In genomic region chr16:32636871-32637521, GRCm38 (mm10) we compare ENCODE assay signal across 17 mouse cellular contexts.
"Had no signal": no experiment of that assay in that cellular context is flagged by ENCODE, and none has a peak within 500 bp of the region (broad histone marks: within the 10 kb centered on the region; RNA-seq: fewer than 3 reads in every experiment).

No protein-coding gene starts in this region.

- H3K27ac ChIP-seq: kidney, embryonic 15.5 days; left cerebral cortex, adult 2 months; liver, embryonic 12.5 days; liver, embryonic 15.5 days; midbrain, embryonic 12.5 days; midbrain, embryonic 15.5 days; neural tube, embryonic 12.5 days; neural tube, embryonic 15.5 days had no signal

- H3K4me3 ChIP-seq: kidney, embryonic 15.5 days; left cerebral cortex, adult 2 months; liver, embryonic 12.5 days; liver, embryonic 15.5 days; midbrain, embryonic 12.5 days; midbrain, embryonic 15.5 days; neural tube, embryonic 12.5 days; neural tube, embryonic 15.5 days had no signal

- H3K36me3 ChIP-seq: midbrain, embryonic 15.5 days had no signal

- DNase-seq: kidney, adult 8-10 months; kidney, postnatal 10 days; kidney, postnatal 36 days; layer of hippocampus, postnatal 36 days; lung, adult 2 months; lung, postnatal 14 days; lung, postnatal 4 days; thymus, adult 18-20 months; thymus, postnatal 36 days had no signal

- H3K27me3 ChIP-seq: kidney, embryonic 15.5 days; midbrain, embryonic 15.5 days; neural tube, embryonic 12.5 days; neural tube, embryonic 15.5 days had no signal

- H3K9me3 ChIP-seq: kidney, embryonic 15.5 days; liver, embryonic 12.5 days; liver, embryonic 15.5 days; midbrain, embryonic 12.5 days; midbrain, embryonic 15.5 days; neural tube, embryonic 12.5 days; neural tube, embryonic 15.5 days had no signal

- H3K9ac ChIP-seq: kidney, embryonic 15.5 days; liver, embryonic 12.5 days; liver, embryonic 15.5 days; midbrain, embryonic 12.5 days; midbrain, embryonic 15.5 days; neural tube, embryonic 12.5 days; neural tube, embryonic 15.5 days had no signal

- ATAC-seq: liver, embryonic 12.5 days; midbrain, embryonic 15.5 days had no signal

- H3K4me1 ChIP-seq: midbrain, embryonic 12.5 days; neural tube, embryonic 12.5 days had no signal

- H3K4me2 ChIP-seq: kidney, embryonic 15.5 days; liver, embryonic 12.5 days; liver, embryonic 15.5 days; midbrain, embryonic 12.5 days; midbrain, embryonic 15.5 days; neural tube, embryonic 12.5 days; neural tube, embryonic 15.5 days had no signal
